ENCODE assay signal across 36 mouse cellular contexts in the genomic region with DNA sequence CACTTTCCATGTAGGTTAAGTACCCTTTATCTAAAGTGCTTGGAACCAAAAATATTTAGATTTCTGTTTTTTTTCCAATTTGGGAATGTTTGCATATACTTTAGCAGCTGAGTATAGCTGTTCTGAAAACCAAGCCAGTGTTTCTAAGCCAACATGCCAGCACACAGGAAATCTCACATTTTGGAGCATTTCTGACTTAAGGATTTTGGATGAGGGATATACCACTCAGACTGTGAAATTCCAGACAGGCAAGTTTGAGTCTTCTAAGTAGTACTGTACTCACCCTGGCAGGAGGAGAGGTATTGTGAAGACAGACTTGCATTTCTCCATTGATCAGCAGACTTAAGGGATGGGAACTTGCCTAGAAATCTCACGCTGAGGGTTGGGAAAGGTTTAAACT. TPM values are rescaled to one million over a fixed set of nuclear protein-coding genes. Genes with fewer than 3 reads are reported as not detected.
"Had no signal": no experiment of that assay in that cellular context is flagged by ENCODE, and none has a peak within 500 bp of the region (broad histone marks: within the 10 kb centered on the region; RNA-seq: fewer than 3 reads in every experiment).

No protein-coding gene starts in this region.

- H3K4me3 ChIP-seq: heart, adult 2 months; heart, embryonic 10.5 days; heart, embryonic 12.5 days; heart, embryonic 13.5 days; heart, embryonic 15.5 days; hindbrain, embryonic 10.5 days; hindbrain, embryonic 12.5 days; hindbrain, embryonic 13.5 days; hindbrain, embryonic 15.5 days; intestine, embryonic 15.5 days; kidney, embryonic 15.5 days; layer of hippocampus, adult 2 months had no signal

- DNase-seq: heart, adult 18-20 months; heart, adult 2 months; heart, postnatal 10 days; heart, postnatal 14 days; heart, postnatal 36 days; heart, postnatal 4 days; kidney, adult 11 months; kidney, adult 18-20 months; kidney, adult 2 months; kidney, adult 8-10 months; kidney, adult 9 months; kidney, postnatal 10 days; kidney, postnatal 14 days; kidney, postnatal 25 days; kidney, postnatal 36 days; kidney, postnatal 4 days; layer of hippocampus, adult 9-11 months had no signal

- H3K27me3 ChIP-seq: heart, embryonic 12.5 days; heart, embryonic 13.5 days; heart, embryonic 15.5 days; hindbrain, embryonic 12.5 days; hindbrain, embryonic 15.5 days; intestine, embryonic 15.5 days; kidney, embryonic 15.5 days had no signal

- H3K4me1 ChIP-seq: heart, embryonic 10.5 days; heart, embryonic 12.5 days; heart, embryonic 15.5 days; hindbrain, embryonic 12.5 days; hindbrain, embryonic 15.5 days; intestine, embryonic 15.5 days had no signal

- H3K36me3 ChIP-seq: heart, embryonic 10.5 days; heart, embryonic 12.5 days; heart, embryonic 13.5 days; heart, embryonic 15.5 days; hindbrain, embryonic 10.5 days; hindbrain, embryonic 12.5 days; hindbrain, embryonic 13.5 days; hindbrain, embryonic 15.5 days; intestine, embryonic 15.5 days; kidney, embryonic 15.5 days had no signal

- ATAC-seq: hindbrain, embryonic 16.5 days; hindbrain, postnatal 0 days; inflammation-experienced regulatory T-cells, adult 6 months; intestine, embryonic 15.5 days; intestine, embryonic 16.5 days; intestine, postnatal 0 days had no signal

- H3K4me2 ChIP-seq: heart, embryonic 11.5 days; heart, embryonic 12.5 days; heart, embryonic 13.5 days; heart, embryonic 15.5 days; hindbrain, embryonic 12.5 days; hindbrain, embryonic 13.5 days; hindbrain, embryonic 14.5 days; hindbrain, embryonic 15.5 days; intestine, embryonic 15.5 days; kidney, embryonic 15.5 days had no signal

- H3K27ac ChIP-seq: heart, adult 2 months; heart, embryonic 10.5 days; heart, embryonic 13.5 days; heart, embryonic 15.5 days; hindbrain, embryonic 10.5 days; hindbrain, embryonic 12.5 days; hindbrain, embryonic 13.5 days; hindbrain, embryonic 14.5 days; hindbrain, embryonic 15.5 days; hindbrain, postnatal 0 days; intestine, embryonic 15.5 days; kidney, embryonic 15.5 days; kidney, postnatal 0 days; layer of hippocampus, adult 2 months had no signal

- H3K9ac ChIP-seq: heart, embryonic 12.5 days; heart, embryonic 13.5 days; heart, embryonic 15.5 days; hindbrain, embryonic 12.5 days; hindbrain, embryonic 13.5 days; hindbrain, embryonic 14.5 days; hindbrain, embryonic 15.5 days; intestine, embryonic 15.5 days; kidney, embryonic 15.5 days had no signal

- H3K9me3 ChIP-seq: heart, embryonic 10.5 days; heart, embryonic 12.5 days; heart, embryonic 13.5 days; heart, embryonic 15.5 days; hindbrain, embryonic 10.5 days; hindbrain, embryonic 12.5 days; hindbrain, embryonic 13.5 days; hindbrain, embryonic 15.5 days; intestine, embryonic 15.5 days; kidney, embryonic 15.5 days had no signal

RNA-seq across cellular contexts. Expression of a gene that starts 10.2 kb away (rescaled TPM):
- polyA plus RNA-seq: inflammation-experienced regulatory T-cells, adult 6 months had no signal
